Comparison of ENCODE assay signal across 15 mouse cellular contexts in genomic region chr8:106333346-106333745, GRCm38 (mm10). TPM values are rescaled to one million over a fixed set of nuclear protein-coding genes. Genes with fewer than 3 reads are reported as not detected.
DNase-seq lines count a peak whose midpoint lies in the region; ATAC-seq and TF ChIP-seq lines count a peak whose summit lies in the region.
"Had no signal": no experiment of that assay in that cellular context is flagged by ENCODE, and none has a peak within 500 bp of the region (broad histone marks: within the 10 kb centered on the region; RNA-seq: fewer than 3 reads in every experiment).

No protein-coding gene starts in this region.

- TF ChIP-seq EP300 in CH12.LX (IDR thresholded peaks at IDR 0.05; ENCODE audit: low read length), result no peak

- no peaks in the 10 kb centered on the region for H3K36me3 ChIP-seq in CH12.LX (replicated peaks in 1 of 2; ENCODE audit: control insufficient read depth in 1 of 2, insufficient read depth in 1 of 2, low read length in 1 of 2)
- no peaks in the 10 kb centered on the region for H3K36me3 ChIP-seq in embryonic facial prominence, embryonic 11.5 days (replicated peaks; ENCODE audit: control insufficient read depth, insufficient read depth, low read depth, low read length)
- H3K36me3 ChIP-seq in hindbrain, embryonic 14.5 days (replicated peaks; ENCODE audit: control insufficient read depth, insufficient read depth), result no peaks in the 10 kb centered on the region
- H3K36me3 ChIP-seq: kidney, embryonic 15.5 days; midbrain, embryonic 15.5 days; neural tube, embryonic 12.5 days had no signal

- no peaks in the 10 kb centered on the region for H3K79me2 ChIP-seq in CH12.LX (replicated peaks; ENCODE audit: control insufficient read depth, extremely low read depth, insufficient read depth, poor library complexity, severe bottlenecking)

- peaks cover 32% of the 10 kb centered on the region for H3K27me3 ChIP-seq in CH12.LX (replicated peaks)
- H3K27me3 ChIP-seq in embryonic facial prominence, embryonic 11.5 days (ENCODE audit: control insufficient read depth, insufficient read depth, low read length), result peaks cover 24% of the 10 kb centered on the region
- no peaks in the 10 kb centered on the region for H3K27me3 ChIP-seq in hindbrain, embryonic 14.5 days (ENCODE audit: control insufficient read depth, insufficient read depth, low read length)
- H3K27me3 ChIP-seq: midbrain, embryonic 15.5 days; neural tube, embryonic 12.5 days had no signal

- no peak for TF ChIP-seq RAD21 in CH12.LX (IDR thresholded peaks at IDR 0.05; ENCODE audit: low read depth, low read length)

- H3K4me1 ChIP-seq in CH12.LX (ENCODE audit: control insufficient read depth in 1 of 2, insufficient read depth in 2 of 2), result peaks cover 7 to 17% of the 10 kb centered on the region in 2 experiments; a peak in 3 of 4 replicates
- peaks cover 2% of the 10 kb centered on the region for H3K4me1 ChIP-seq in embryonic facial prominence, embryonic 11.5 days (ENCODE audit: control insufficient read depth, insufficient read depth, low read length)
- peaks cover 33% of the 10 kb centered on the region for H3K4me1 ChIP-seq in hindbrain, embryonic 14.5 days (replicated peaks; ENCODE audit: control insufficient read depth, insufficient read depth, low read length)

- H3K9me3 ChIP-seq in CH12.LX (replicated peaks; ENCODE audit: low read length), result no peaks in the 10 kb centered on the region
- H3K9me3 ChIP-seq in embryonic facial prominence, embryonic 11.5 days (replicated peaks; ENCODE audit: control insufficient read depth, low read length), result no peaks in the 10 kb centered on the region
- no peaks in the 10 kb centered on the region for H3K9me3 ChIP-seq in hindbrain, embryonic 14.5 days (ENCODE audit: control insufficient read depth, low read length)
- H3K9me3 ChIP-seq: kidney, embryonic 15.5 days; midbrain, embryonic 15.5 days; neural tube, embryonic 12.5 days had no signal

- TF ChIP-seq CTCF in left cerebral cortex, adult 2 months (IDR thresholded peaks at IDR 0.05), result no peak
- TF ChIP-seq CTCF in CH12.LX (conservative IDR thresholded peaks at IDR 0.05 in 1 of 2, IDR thresholded peaks at IDR 0.05 in 1 of 2; ENCODE audit: low read depth in 2 of 2, low read length in 2 of 2), result no peak

- ATAC-seq in embryonic facial prominence, embryonic 11.5 days (replicated peaks; ENCODE audit: insufficient number of reproducible peaks, low FRiP score, low TSS enrichment, low read depth), result no peak
- no peak for ATAC-seq in hindbrain, embryonic 14.5 days (ENCODE audit: low FRiP score)
- ATAC-seq: midbrain, embryonic 15.5 days; Patski had no signal

- 47% methylated on average over 8 of the region's 8 CpGs for WGBS in embryonic facial prominence, embryonic 11.5 days
- 49% methylated on average over 8 of the region's 8 CpGs for WGBS in hindbrain, embryonic 14.5 days

- no peak for TF ChIP-seq POLR2A in CH12.LX (IDR thresholded peaks at IDR 0.05; ENCODE audit: low read depth, low read length)

- peak overlapping the region; percentile 1; the same call in 1 of the 2 replicates for H3K27ac ChIP-seq in left cerebral cortex, adult 2 months
- no peak overlapping the region for H3K27ac ChIP-seq in CH12.LX (ENCODE audit: insufficient read depth, low read depth)
- no peak overlapping the region for H3K27ac ChIP-seq in embryonic facial prominence, embryonic 11.5 days (replicated peaks; ENCODE audit: low read depth, low read length)
- H3K27ac ChIP-seq in hindbrain, embryonic 14.5 days, result no peak overlapping the region
- H3K27ac ChIP-seq: kidney, embryonic 15.5 days; liver, embryonic 14.5 days; midbrain, embryonic 15.5 days; neural tube, embryonic 12.5 days had no signal

- dilution Hi-C loops in CH12.LX (cut with MboI; ENCODE audit: extremely low pct_ligation_motif_present, extremely low pct_unique_long_range_greater_than_20kb, low sequenced_read_pairs), result no loop called here

- no peak for DNase-seq in left cerebral cortex, adult 2 months (ENCODE audit: extremely low spot score in 1 of 2, low spot score in 2 of 2)
- no peak for DNase-seq in left cerebral cortex, postnatal 10 days (ENCODE audit: extremely low spot score in 1 of 2, low spot score in 2 of 2)
- DNase-seq in CH12.LX (ENCODE audit: extremely low read depth), result no peak
- DNase-seq in R1 (ENCODE audit: low read depth, low spot score), result peak; percentile 39
- peak; percentile 55 for DNase-seq in embryonic facial prominence, embryonic 11.5 days (ENCODE audit: low spot score)
- DNase-seq in thymus, postnatal 4 days, result no peak
- no peak for DNase-seq in hindbrain, embryonic 14.5 days (ENCODE audit: low spot score)
- DNase-seq: cerebellum, adult 11 months; left cerebral cortex, postnatal 4 days; thymus, adult 18-20 months had no signal

- H3K9ac ChIP-seq in CH12.LX (ENCODE audit: insufficient read depth, low read depth), result no peak overlapping the region
- H3K9ac ChIP-seq in embryonic facial prominence, embryonic 11.5 days (replicated peaks; ENCODE audit: low read length), result no peak overlapping the region
- H3K9ac ChIP-seq in hindbrain, embryonic 14.5 days, result no peak overlapping the region; the same call in 1 of the 2 replicates
- H3K9ac ChIP-seq: kidney, embryonic 15.5 days; liver, embryonic 14.5 days; midbrain, embryonic 15.5 days; neural tube, embryonic 12.5 days had no signal

- no peak overlapping the region for H3K4me3 ChIP-seq in left cerebral cortex, adult 2 months
- no peak overlapping the region for H3K4me3 ChIP-seq in CH12.LX (replicated peaks in 1 of 3; ENCODE audit: low read depth in 2 of 3, low read length in 2 of 3, poor library complexity in 1 of 3)
- H3K4me3 ChIP-seq in embryonic facial prominence, embryonic 11.5 days (ENCODE audit: low read depth, low read length), result no peak overlapping the region
- H3K4me3 ChIP-seq in hindbrain, embryonic 14.5 days (replicated peaks; ENCODE audit: low read length), result no peak overlapping the region
- H3K4me3 ChIP-seq: kidney, embryonic 15.5 days; midbrain, embryonic 15.5 days; neural tube, embryonic 12.5 days had no signal

- in situ Hi-C loops in CH12.LX (cut with MboI; ENCODE audit: low pct_ligation_motif_present, low pct_unique_long_range_greater_than_20kb, low sequenced_read_pairs), result no loop called here

- intact Hi-C loops in left cerebral cortex, adult 2 months (cut with DNase I), result no loop called here
- intact Hi-C loops in left cerebral cortex, postnatal 10 days (cut with DNase I), result no loop called here

- H3K4me2 ChIP-seq in CH12.LX (ENCODE audit: insufficient read depth, low read depth, poor library complexity, severe bottlenecking), result peak overlapping the region; percentile 59
- no peak overlapping the region for H3K4me2 ChIP-seq in embryonic facial prominence, embryonic 11.5 days (ENCODE audit: low read depth, low read length)
- no peak overlapping the region for H3K4me2 ChIP-seq in hindbrain, embryonic 14.5 days (replicated peaks)
- H3K4me2 ChIP-seq: kidney, embryonic 15.5 days; midbrain, embryonic 15.5 days; neural tube, embryonic 12.5 days had no signal

TF ChIP-seq in CH12.LX, 34 proteins besides CTCF, POLR2A, EP300 and RAD21:
- no peak for TF ChIP-seq MAFK (IDR thresholded peaks at IDR 0.05; ENCODE audit: insufficient replicate concordance, low read length)
- no peak for TF ChIP-seq RCOR1 (conservative IDR thresholded peaks at IDR 0.05; ENCODE audit: low read depth, low read length)
- TF ChIP-seq USF1 (IDR thresholded peaks at IDR 0.05; ENCODE audit: low read depth, low read length), result no peak
- TF ChIP-seq CHD1 (IDR thresholded peaks at IDR 0.05; ENCODE audit: low read depth, low read length), result no peak
- no peak for TF ChIP-seq NRF1 (IDR thresholded peaks at IDR 0.05; ENCODE audit: low read depth, low read length)
- TF ChIP-seq ZMIZ1 (IDR thresholded peaks at IDR 0.05; ENCODE audit: low read depth, low read length), result no peak
- TF ChIP-seq MEF2A (IDR thresholded peaks at IDR 0.05; ENCODE audit: borderline replicate concordance, low read depth, low read length), result no peak
- TF ChIP-seq JUN (IDR thresholded peaks at IDR 0.05; ENCODE audit: insufficient read depth, low read depth, low read length), result no peak
- TF ChIP-seq GABPA (IDR thresholded peaks at IDR 0.05; ENCODE audit: insufficient replicate concordance, low read depth, low read length), result no peak
- TF ChIP-seq MAZ (IDR thresholded peaks at IDR 0.05; ENCODE audit: low read depth, low read length), result no peak
- no peak for TF ChIP-seq NELFE (IDR thresholded peaks at IDR 0.05; ENCODE audit: low read depth, low read length)
- TF ChIP-seq TBP (conservative IDR thresholded peaks at IDR 0.05; ENCODE audit: low read depth, low read length), result no peak
- TF ChIP-seq E2F4 (IDR thresholded peaks at IDR 0.05; ENCODE audit: insufficient replicate concordance, low read depth, low read length), result no peak
- TF ChIP-seq POLR2AphosphoS2 (IDR thresholded peaks at IDR 0.05; ENCODE audit: low read depth, low read length), result no peak
- TF ChIP-seq BHLHE40 (IDR thresholded peaks at IDR 0.05; ENCODE audit: low read depth, low read length), result no peak
- no peak for TF ChIP-seq KAT2A (IDR thresholded peaks at IDR 0.05; ENCODE audit: insufficient replicate concordance, low read length)
- TF ChIP-seq MXI1 (IDR thresholded peaks at IDR 0.05; ENCODE audit: low read depth, low read length), result no peak
- TF ChIP-seq ETS1 (conservative IDR thresholded peaks at IDR 0.05; ENCODE audit: low read depth, low read length), result no peak
- TF ChIP-seq JUND (conservative IDR thresholded peaks at IDR 0.05; ENCODE audit: low read depth, low read length), result no peak
- no peak for TF ChIP-seq MYC (IDR thresholded peaks at IDR 0.05; ENCODE audit: low read depth, low read length)

RNA-seq across cellular contexts. Expression of gene Smpd3, which starts 4.4 kb away (rescaled TPM):
- total RNA-seq in left cerebral cortex, adult 2 months (2021), result 10 to 100 TPM; 52.6 to 59.1 TPM
- total RNA-seq in left cerebral cortex, postnatal 10 days (2021), result 100 to 1,000 TPM; 122 to 127 TPM
- total RNA-seq in CH12.LX (2012; rRNA removed), result 0.21 and 0.25 TPM in 2 replicates
- total RNA-seq in CH12.LX (2014; rRNA removed), result 0.16 and 0.23 TPM in 2 replicates
- 0.16 and 0.19 TPM in 2 replicates for polyA plus RNA-seq in CH12.LX (2012; ENCODE audit: insufficient read length, low read depth)
- 2.0 and 2.9 TPM in 2 replicates for polyA plus RNA-seq in embryonic facial prominence, embryonic 11.5 days (2014; fragmentation: Nextera tagmentation; extraction: Ambion mirVana)
- polyA plus RNA-seq in hindbrain, embryonic 14.5 days (2014; fragmentation: Nextera tagmentation; extraction: Ambion mirVana), result 46.7 and 47.1 TPM in 2 replicates

Comparison
In these comparisons a context has a peak if more than half of its experiments do, and no peak if none do; other contexts are left out.
1. DNase-seq: peak in R1 (single experiment) and embryonic facial prominence, embryonic 11.5 days (single experiment); none in left cerebral cortex, adult 2 months (0 of 2), left cerebral cortex, postnatal 10 days (0 of 2), CH12.LX (single experiment), thymus, postnatal 4 days (single experiment) and hindbrain, embryonic 14.5 days (single experiment).
2. RNA of gene Smpd3, which starts 4.4 kb away (total RNA-seq): 122 to 127 TPM in left cerebral cortex, postnatal 10 days and 52.6 to 59.1 TPM in left cerebral cortex, adult 2 months; 0.16 to 0.25 TPM in CH12.LX; every median in the first group is over 10 times any median in the second.